Mouse (Mus musculus): ENCODE measurements around the gene Slc26a10.

DNA sequence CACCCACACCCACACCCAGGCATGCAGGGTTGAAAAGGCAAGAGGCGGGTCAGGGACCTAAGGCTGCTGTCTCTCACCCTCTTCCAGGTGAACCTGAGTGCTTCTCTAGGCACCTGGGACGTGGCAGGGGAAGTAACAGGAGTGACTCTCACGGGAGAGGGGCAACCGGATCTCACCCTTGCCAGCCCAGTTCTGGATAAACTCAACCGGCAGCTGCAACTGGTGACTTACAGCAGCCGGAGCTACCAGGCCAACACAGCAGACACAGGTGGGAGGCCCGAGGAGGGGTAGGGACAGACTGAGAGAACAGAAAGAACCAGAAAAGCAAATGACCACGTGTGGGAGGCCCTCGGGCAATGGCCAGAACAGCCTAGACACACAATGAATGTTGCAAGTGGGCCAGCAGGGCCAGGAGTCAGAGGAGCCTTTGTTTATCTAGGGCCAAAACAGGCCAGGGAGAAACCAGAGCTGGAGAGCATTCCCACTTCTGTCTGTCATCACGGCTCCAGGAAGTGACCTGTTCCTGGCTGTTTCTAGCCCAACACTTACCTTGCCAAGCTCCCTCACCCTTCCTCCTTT lies 12.7 kb downstream of the Slc26a10 start:
- no peak for TF ChIP-seq CTCF (IDR thresholded peaks at IDR 0.05)
- no peak for TF ChIP-seq EP300 (IDR thresholded peaks at IDR 0.05; ENCODE audit: insufficient read depth, low read depth, low read length)
- TF ChIP-seq POLR2A (IDR thresholded peaks at IDR 0.05; ENCODE audit: insufficient read depth, low read depth, low read length): no peak
